Mouse (Mus musculus) R1 (cell line): Measurements from ENCODE around the gene Vmn1r17.
"Not testable (repeated sequence)": the region's sequence is repeated elsewhere in the genome, so short reads cannot be mapped to it uniquely, and the experiment has no call there.

Experiments used
- DNase-seq: peaks from one replicate; pipeline ENCODE4 v3.0.0-alpha.2; 2018; ENCODE audit warnings: low read depth, low spot score

The Vmn1r17 gene

GRCm38 (mm10) chr6:57363627-57364026 lies at the start of gene Vmn1r17:
TSS of gene Vmn1r17 (minus strand) at chr6:57363727.
- DNase-seq, result no peak

- DNase-seq, result not testable (repeated sequence)
Measured at GRCm38 (mm10) chr6:57403480-57403879, 40.0 kb upstream of the Vmn1r17 start, which contains the start of gene Vmn1r19. TSS of gene Vmn1r19 (plus strand) at chr6:57403780.

GRCm38 (mm10) chr6:57395683-57396082 lies 32.2 kb upstream of the Vmn1r17 start, which contains the start of gene Vmn1r18:
TSS of gene Vmn1r18 (minus strand) at chr6:57395783.
- DNase-seq, result no peak

- no peak for DNase-seq
Measured at GRCm38 (mm10) chr6:57367496-57367895, 4.0 kb upstream of the Vmn1r17 start.

- DNase-seq, result not testable (repeated sequence)
Measured at GRCm38 (mm10) chr6:57365866-57366265, 2.3 kb upstream of the Vmn1r17 start.

GRCm38 (mm10) chr6:57356864-57357263 lies 6.7 kb downstream of the Vmn1r17 start:
- no peak for DNase-seq

- DNase-seq, result no peak
Measured at GRCm38 (mm10) chr6:57329394-57329793, 34.1 kb downstream of the Vmn1r17 start, which contains the start of gene Vmn1r16. TSS of gene Vmn1r16 (minus strand) at chr6:57329494.

GRCm38 (mm10) chr6:57326176-57326575 lies 37.4 kb downstream of the Vmn1r17 start:
- no peak for DNase-seq
